In the genomic region with DNA sequence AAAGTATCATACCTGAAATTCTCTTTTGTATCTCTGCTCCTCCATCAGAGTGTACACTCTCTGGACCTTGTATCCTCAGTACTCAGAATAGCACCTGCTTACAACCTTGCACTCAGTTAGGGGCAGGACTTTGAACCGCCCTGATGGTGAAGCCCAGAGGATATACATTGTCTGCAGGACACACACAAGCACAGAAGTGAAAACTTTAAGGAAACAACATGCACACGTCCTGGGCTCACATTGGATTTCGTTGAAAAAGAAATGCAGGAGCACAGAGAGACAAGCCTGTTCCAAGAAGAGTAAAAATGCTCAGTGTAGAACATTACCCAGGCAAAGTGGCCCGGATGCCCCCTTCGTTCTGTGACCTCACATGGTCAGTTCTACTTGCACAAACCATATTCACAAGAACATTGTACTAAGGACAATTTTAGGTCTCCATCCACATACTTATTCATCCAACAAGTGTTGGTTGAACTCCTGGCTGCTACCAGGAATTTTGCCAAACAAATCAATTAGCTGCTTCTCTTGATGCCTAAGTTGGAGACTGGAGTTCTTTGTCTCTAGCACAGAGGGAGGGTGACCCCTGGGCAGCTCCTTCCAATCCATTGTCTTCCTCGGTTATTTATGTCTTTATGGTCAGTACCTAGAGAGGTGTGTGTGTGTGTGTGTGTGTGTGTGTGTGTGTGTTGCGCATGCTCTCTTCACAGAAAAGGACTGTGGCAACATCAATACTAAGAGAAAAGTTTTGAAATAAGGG, we compare ENCODE assay signal across 9 mouse cellular contexts. TPM values are rescaled to one million over a fixed set of nuclear protein-coding genes. Genes with fewer than 3 reads are reported as not detected.
DNase-seq lines count a peak whose midpoint lies in the region; ATAC-seq lines count a peak whose summit lies in the region.
"Had no signal": no experiment of that assay in that cellular context is flagged by ENCODE, and none has a peak within 500 bp of the region (broad histone marks: within the 10 kb centered on the region; RNA-seq: fewer than 3 reads in every experiment).

No protein-coding gene starts in this region.

- no peak overlapping the region for H3K27ac ChIP-seq in midbrain, embryonic 12.5 days (replicated peaks)
- no peak overlapping the region for H3K27ac ChIP-seq in midbrain, embryonic 14.5 days (replicated peaks; ENCODE audit: low read depth, low read length)
- no peak overlapping the region for H3K27ac ChIP-seq in intestine, embryonic 15.5 days
- no peak overlapping the region for H3K27ac ChIP-seq in stomach, embryonic 15.5 days

- DNase-seq in heart, adult 11 months: peak; percentile 76
- DNase-seq in heart, postnatal 14 days: no peak
- DNase-seq in midbrain, embryonic 14.5 days: no peak
- no peak for DNase-seq in frontal cortex, postnatal 36 days (ENCODE audit: low spot score in 2 of 2)
- no peak for DNase-seq in left cerebral cortex, adult 9 months (ENCODE audit: low spot score in 2 of 2)
- DNase-seq: right cerebral cortex, postnatal 4 days had no signal

- no peak overlapping the region for H3K9ac ChIP-seq in midbrain, embryonic 12.5 days (replicated peaks)
- no peak overlapping the region for H3K9ac ChIP-seq in midbrain, embryonic 14.5 days (replicated peaks; ENCODE audit: low read length)
- peak overlapping the region; percentile 85; the same call in 1 of the 2 replicates for H3K9ac ChIP-seq in intestine, embryonic 15.5 days
- H3K9ac ChIP-seq in stomach, embryonic 15.5 days: no peak overlapping the region

- ATAC-seq in midbrain, embryonic 12.5 days (ENCODE audit: low FRiP score, low read depth): no peak
- no peak for ATAC-seq in midbrain, embryonic 14.5 days (ENCODE audit: low FRiP score, low TSS enrichment)
- peak; percentile 44; the same call in 1 of the 2 replicates for ATAC-seq in intestine, embryonic 15.5 days
- ATAC-seq in stomach, embryonic 15.5 days (ENCODE audit: insufficient read depth, low FRiP score, low read depth): no peak

- H3K4me2 ChIP-seq in midbrain, embryonic 12.5 days (replicated peaks): peak overlapping the region; percentile 82; the same call in 1 of the 2 replicates
- no peak overlapping the region for H3K4me2 ChIP-seq in midbrain, embryonic 14.5 days (ENCODE audit: low read length)
- peak overlapping the region; percentile 68 for H3K4me2 ChIP-seq in intestine, embryonic 15.5 days (replicated peaks)
- H3K4me2 ChIP-seq in stomach, embryonic 15.5 days: 0 out of 2 replicates have a peak overlapping the region, but pooled peaks have one; percentile 3

- no peak overlapping the region for H3K4me3 ChIP-seq in midbrain, embryonic 12.5 days
- H3K4me3 ChIP-seq in midbrain, embryonic 14.5 days (replicated peaks; ENCODE audit: low read depth, low read length): no peak overlapping the region
- H3K4me3 ChIP-seq in intestine, embryonic 15.5 days (replicated peaks): no peak overlapping the region
- no peak overlapping the region for H3K4me3 ChIP-seq in stomach, embryonic 15.5 days (replicated peaks)

- WGBS in midbrain, embryonic 12.5 days: 25% methylated on average over 7 of the region's 7 CpGs
- 20% methylated on average over 7 of the region's 7 CpGs for WGBS in midbrain, embryonic 14.5 days
- WGBS in intestine, embryonic 15.5 days: 42% methylated on average over 7 of the region's 7 CpGs
- 47% methylated on average over 7 of the region's 7 CpGs for WGBS in stomach, embryonic 15.5 days

- peaks cover 34% of the 10 kb centered on the region for H3K4me1 ChIP-seq in midbrain, embryonic 12.5 days
- peaks cover 5% of the 10 kb centered on the region; the same call in 1 of the 2 replicates for H3K4me1 ChIP-seq in midbrain, embryonic 14.5 days (ENCODE audit: control insufficient read depth, insufficient read depth, low read length)
- peaks cover 13% of the 10 kb centered on the region; the same call in 1 of the 2 replicates for H3K4me1 ChIP-seq in intestine, embryonic 15.5 days (replicated peaks)
- peaks cover 18% of the 10 kb centered on the region for H3K4me1 ChIP-seq in stomach, embryonic 15.5 days

- H3K36me3 ChIP-seq in midbrain, embryonic 12.5 days: no peaks in the 10 kb centered on the region
- no peaks in the 10 kb centered on the region for H3K36me3 ChIP-seq in midbrain, embryonic 14.5 days (ENCODE audit: control insufficient read depth, insufficient read depth, low read length)
- H3K36me3 ChIP-seq in intestine, embryonic 15.5 days: 0 out of 2 replicates have a peak, but pooled peaks cover 2% of the 10 kb centered on the region
- 0 out of 2 replicates have a peak, but pooled peaks cover under 1% of the 10 kb centered on the region for H3K36me3 ChIP-seq in stomach, embryonic 15.5 days

- intact Hi-C loops in heart, postnatal 14 days (cut with DNase I): loop anchor here (10.0 kb wide), 1 partner anchor 190 kb away; a partner anchor contains a TSS

- no peaks in the 10 kb centered on the region for H3K9me3 ChIP-seq in midbrain, embryonic 12.5 days
- no peaks in the 10 kb centered on the region for H3K9me3 ChIP-seq in midbrain, embryonic 14.5 days (ENCODE audit: control insufficient read depth, low read length)
- H3K9me3 ChIP-seq in intestine, embryonic 15.5 days: no peaks in the 10 kb centered on the region
- H3K9me3 ChIP-seq in stomach, embryonic 15.5 days: no peaks in the 10 kb centered on the region

- H3K27me3 ChIP-seq in midbrain, embryonic 12.5 days: peaks cover 36% of the 10 kb centered on the region
- peaks cover 19% of the 10 kb centered on the region for H3K27me3 ChIP-seq in midbrain, embryonic 14.5 days (ENCODE audit: control insufficient read depth, insufficient read depth, low read length)
- no peaks in the 10 kb centered on the region for H3K27me3 ChIP-seq in intestine, embryonic 15.5 days (replicated peaks)
- no peaks in the 10 kb centered on the region for H3K27me3 ChIP-seq in stomach, embryonic 15.5 days (replicated peaks)

RNA-seq across cellular contexts. Expression of a gene that starts 1.2 kb away (rescaled TPM):
- total RNA-seq in heart, postnatal 14 days (2021): 1 to 10 TPM; 2.9 to 9.4 TPM
- 126 and 129 TPM in 2 replicates for polyA plus RNA-seq in midbrain, embryonic 12.5 days (2016; fragmentation: Nextera tagmentation; extraction: Ambion mirVana)
- 11.9 and 26.7 TPM in 2 replicates for polyA plus RNA-seq in midbrain, embryonic 14.5 days (2014; fragmentation: Nextera tagmentation; extraction: Ambion mirVana)
- polyA plus RNA-seq in intestine, embryonic 15.5 days (2015; fragmentation: Nextera tagmentation; extraction: Ambion mirVana): 117 and 125 TPM in 2 replicates
- 122 and 126 TPM in 2 replicates for polyA plus RNA-seq in stomach, embryonic 15.5 days (2015; fragmentation: Nextera tagmentation; extraction: Ambion mirVana)
